Mouse (Mus musculus): Measurements from ENCODE around the gene Trim44. TPM values are rescaled to one million over a fixed set of nuclear protein-coding genes. Genes with fewer than 3 reads are reported as not detected.
A peak's percentile ranks its signal among the peaks of the same experiment; 100 is the strongest.

Trim44 gene
- polyA plus RNA-seq, 1 experiment: 73.3 TPM

DNA sequence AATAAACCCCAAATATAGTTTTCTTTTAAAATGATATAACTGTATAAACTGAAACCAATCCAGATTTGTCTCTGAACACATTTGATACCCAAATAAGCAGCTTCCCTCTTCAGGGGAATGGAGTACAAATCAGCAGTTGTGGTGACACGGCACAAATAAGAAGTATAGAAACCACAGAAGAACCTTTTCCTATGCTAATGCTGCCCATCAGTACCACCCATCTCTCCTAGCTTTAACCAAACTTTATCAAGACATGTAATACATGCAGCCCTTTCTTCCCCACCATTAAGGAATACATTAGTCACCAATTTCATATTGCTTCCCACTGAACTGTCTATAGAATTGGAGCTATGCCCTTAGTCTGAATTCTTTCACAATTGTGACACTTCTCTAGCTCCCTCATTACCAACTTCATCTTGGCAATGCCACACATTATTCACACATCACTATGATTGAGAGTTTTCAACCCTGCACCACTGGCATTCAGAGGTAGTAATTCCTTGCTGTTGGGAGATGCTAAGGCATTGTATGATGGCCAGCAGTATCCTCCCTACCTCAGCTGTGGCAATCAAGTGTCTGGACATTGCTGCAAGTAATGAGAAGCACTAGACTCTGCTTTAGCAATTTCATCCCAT is 44.6 kb downstream of the Trim44 start:
- H3K4me3 ChIP-seq (ENCODE audit: insufficient read depth, low read depth, low read length): no peak overlapping the region
- peak overlapping the region; percentile 53 for H3K27ac ChIP-seq (replicated peaks; ENCODE audit: low read depth, low read length)

DNA sequence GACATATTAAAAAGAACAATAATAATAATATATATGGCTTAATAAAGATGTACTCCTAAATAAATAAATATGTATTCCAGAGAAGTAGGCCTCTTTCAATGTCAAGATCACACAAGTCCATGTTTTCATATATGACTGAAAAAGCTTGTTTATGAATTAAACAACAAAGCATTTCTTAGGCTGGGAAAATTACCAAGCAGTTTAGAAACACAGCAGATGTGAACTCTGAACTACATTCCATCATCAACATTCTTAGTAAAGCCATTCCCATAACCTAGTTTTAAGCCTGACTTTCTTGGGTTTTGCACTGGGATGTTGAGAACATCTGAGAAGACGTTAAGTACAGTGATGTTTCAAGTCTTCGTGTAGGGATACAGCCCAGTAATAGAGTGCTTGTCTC is 45.4 kb downstream of the Trim44 start:
- H3K4me1 ChIP-seq (ENCODE audit: control insufficient read depth, insufficient read depth, insufficient read length, low read length): peaks cover 10% of the 10 kb centered on the region; the same call in 1 of the 2 replicates
- H3K27ac ChIP-seq (replicated peaks; ENCODE audit: low read depth, low read length): peak overlapping the region; percentile 53; the same call in 1 of the 2 replicates
- no peak overlapping the region for H3K4me3 ChIP-seq (ENCODE audit: insufficient read depth, low read depth, low read length)

More for the DNA sequence above, 44.6 kb downstream of the Trim44 start:
- peaks cover 10% of the 10 kb centered on the region; the same call in 1 of the 2 replicates for H3K4me1 ChIP-seq (ENCODE audit: control insufficient read depth, insufficient read depth, insufficient read length, low read length)

DNA sequence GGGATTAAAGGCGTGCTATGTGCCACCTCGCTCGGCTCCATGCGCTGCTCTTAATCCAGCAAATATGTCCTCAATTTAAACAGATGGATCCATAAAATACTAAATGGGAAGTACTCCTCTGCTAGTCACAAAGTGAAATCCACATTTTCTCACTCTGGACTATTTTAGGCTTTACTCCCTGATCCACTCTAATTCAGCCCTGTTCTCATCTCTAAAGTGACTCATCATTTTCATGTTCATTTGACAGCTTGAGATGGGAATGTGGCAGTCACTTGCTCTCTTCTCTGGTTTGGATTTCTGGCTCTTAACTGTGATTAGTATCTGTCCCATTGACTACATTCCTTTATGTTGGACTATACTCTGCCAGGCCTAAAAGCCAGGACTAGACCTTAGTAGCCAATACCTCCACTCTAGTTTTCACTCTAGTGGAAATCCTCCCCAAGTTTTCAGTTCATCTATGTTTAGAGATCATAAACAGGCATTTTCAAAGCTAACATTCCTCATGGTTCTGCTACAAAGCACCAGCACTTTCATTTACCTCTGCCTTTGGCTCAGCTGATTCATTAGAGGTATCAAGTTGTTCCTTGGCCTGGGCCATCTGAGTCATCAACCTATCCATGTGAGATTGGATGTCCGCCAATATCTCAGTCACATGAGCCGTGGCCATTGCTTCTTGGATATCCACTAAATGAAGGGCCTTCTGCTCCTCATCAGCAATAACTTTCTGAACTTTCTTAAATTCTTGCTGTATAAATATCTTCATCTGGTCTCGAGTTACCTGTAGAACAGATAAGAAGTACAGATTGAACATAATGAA is 50.5 kb downstream of the Trim44 start:
- Histone ChIP-seq H3K27ac (replicated peaks; ENCODE audit: low read depth, low read length) (no peak overlapping the region), H3K4me1 (ENCODE audit: control insufficient read depth, insufficient read depth, insufficient read length, low read length) (peaks cover 3% of the 10 kb centered on the region), H3K4me3 (ENCODE audit: insufficient read depth, low read depth, low read length) (no peak overlapping the region)

DNA sequence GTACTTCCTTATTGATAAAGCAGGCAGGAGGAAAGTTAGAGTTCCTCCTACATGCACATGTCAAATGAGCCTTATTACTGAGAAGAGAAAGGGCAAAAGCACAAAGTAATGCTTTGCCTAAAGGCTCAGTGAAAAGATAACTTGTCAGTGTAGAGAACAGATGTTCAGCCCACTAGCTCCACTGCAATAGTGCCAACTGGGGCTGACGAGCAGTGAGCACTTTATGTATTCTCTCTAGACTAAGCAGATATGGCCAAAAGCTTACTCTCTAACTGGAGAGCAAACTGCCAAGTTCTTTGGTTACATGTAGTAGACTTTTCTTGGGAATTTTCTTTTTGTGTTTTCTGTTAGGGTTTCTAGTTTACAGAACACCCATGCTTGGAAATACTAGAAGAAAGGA is 53.6 kb downstream of the Trim44 start:
- H3K4me3 ChIP-seq (ENCODE audit: insufficient read depth, low read depth, low read length): no peak overlapping the region
- H3K4me1 ChIP-seq (ENCODE audit: control insufficient read depth, insufficient read depth, insufficient read length, low read length): peaks cover 3% of the 10 kb centered on the region
- no peak overlapping the region for H3K27ac ChIP-seq (replicated peaks; ENCODE audit: low read depth, low read length)

DNA sequence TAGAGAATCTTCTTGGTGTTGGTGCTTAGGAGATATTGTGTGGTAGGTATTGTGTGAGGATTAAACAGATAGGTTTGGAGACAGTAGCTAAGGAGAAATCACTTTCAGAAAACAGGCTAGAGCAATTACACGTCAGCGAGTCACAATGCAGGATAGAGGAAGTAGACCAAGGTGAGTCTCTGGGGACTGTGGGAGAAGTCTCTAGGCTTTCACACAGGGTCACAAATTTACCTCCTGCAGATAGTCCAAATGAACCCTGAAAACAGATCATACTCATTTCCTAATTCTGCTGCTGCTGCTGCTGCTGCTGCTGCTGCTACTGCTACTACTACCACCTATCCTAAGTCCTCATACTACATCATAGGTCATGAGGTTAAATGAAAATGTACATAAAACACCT is 66.2 kb downstream of the Trim44 start:
- H3K4me3 ChIP-seq (ENCODE audit: insufficient read depth, low read depth, low read length): no peak overlapping the region
- H3K4me1 ChIP-seq (ENCODE audit: control insufficient read depth, insufficient read depth, insufficient read length, low read length): no peaks in the 10 kb centered on the region
- no peak overlapping the region for H3K27ac ChIP-seq (replicated peaks; ENCODE audit: low read depth, low read length)

DNA sequence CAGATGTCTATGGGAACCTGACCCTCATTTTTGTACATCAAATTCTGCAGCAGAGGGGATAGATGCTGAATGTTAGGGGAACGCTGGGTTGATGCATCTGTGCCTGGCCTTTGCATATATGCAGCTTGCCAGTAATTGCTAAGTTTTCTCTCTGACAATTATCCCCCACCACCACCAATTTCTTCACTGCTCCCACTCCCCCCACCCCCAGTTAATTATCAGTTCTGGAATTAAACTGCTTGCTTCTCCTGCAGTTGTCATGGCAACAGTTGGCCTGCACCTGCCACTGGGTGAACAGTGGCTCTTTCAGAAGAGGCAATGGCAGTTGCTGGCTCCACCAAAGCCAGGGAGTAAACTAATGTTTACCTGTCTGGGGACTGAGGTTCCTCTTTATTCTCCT is 70.8 kb downstream of the Trim44 start:
- Histone ChIP-seq H3K4me1 (ENCODE audit: control insufficient read depth, insufficient read depth, insufficient read length, low read length) (no peaks in the 10 kb centered on the region), H3K27ac (replicated peaks; ENCODE audit: low read depth, low read length) (no peak overlapping the region), H3K4me3 (ENCODE audit: insufficient read depth, low read depth, low read length) (no peak overlapping the region)

DNA sequence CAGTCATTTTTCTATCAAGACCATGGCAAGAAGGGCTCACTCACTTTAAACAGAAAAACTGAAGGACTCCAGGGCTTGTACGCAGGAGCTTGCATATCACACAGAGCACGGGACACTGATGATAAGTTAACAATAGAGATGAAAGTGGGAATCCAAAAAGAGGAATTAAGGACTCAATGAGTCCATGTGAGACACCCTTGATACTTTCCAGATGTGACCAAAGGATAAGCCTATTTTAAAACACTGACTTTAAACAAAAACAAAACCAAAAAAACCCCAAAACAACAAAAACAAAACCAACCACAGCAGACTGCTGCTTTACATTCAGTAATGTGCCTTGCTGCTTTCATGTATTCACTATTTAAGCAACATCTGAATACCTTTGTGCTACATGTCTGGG is 75.7 kb downstream of the Trim44 start:
- no peaks in the 10 kb centered on the region for H3K4me1 ChIP-seq (ENCODE audit: control insufficient read depth, insufficient read depth, insufficient read length, low read length)
- H3K4me3 ChIP-seq (ENCODE audit: insufficient read depth, low read depth, low read length): no peak overlapping the region
- no peak overlapping the region for H3K27ac ChIP-seq (replicated peaks; ENCODE audit: low read depth, low read length)

DNA sequence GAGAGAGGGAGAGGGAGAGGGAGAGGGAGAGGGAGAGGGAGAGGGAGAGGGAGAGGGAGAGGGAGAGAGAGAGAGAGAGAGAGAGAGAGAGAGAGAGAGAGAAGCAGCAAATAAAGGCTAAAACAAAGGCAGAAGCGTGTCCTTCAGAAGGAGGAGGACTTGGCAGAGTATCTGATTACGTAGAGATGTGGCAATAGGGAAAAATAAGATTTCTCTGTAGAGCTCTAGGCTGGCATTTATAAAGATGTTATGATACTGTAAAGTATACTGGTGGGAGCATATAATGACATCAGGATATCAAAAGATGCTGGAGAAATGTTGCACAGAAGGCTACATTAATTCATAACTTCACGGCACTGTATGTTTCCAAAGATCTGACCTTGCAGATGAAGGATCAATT is 76.5 kb downstream of the Trim44 start:
- no peak overlapping the region for H3K4me3 ChIP-seq (ENCODE audit: insufficient read depth, low read depth, low read length)
- H3K4me1 ChIP-seq (ENCODE audit: control insufficient read depth, insufficient read depth, insufficient read length, low read length): no peaks in the 10 kb centered on the region
- peak overlapping the region; percentile 58 for H3K27ac ChIP-seq (replicated peaks; ENCODE audit: low read depth, low read length)

DNA sequence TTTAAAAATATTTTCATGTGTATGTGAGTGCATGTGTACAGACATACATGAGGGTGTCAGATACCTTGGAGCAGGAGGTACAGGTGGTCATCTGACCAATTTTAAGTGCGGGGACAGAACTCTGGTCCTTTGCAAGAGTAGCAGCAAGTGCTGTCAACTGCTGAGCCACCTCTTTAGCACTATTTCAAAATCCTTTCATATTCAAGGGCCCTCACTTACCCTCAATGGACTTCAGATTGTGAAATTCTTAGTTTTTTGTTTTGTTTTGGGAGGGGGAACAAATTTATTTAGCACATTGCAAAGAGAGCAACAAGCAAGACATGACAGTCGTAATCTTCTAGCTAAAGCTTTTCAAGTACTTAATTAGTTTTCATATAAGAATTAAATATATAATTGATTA is 81.7 kb downstream of the Trim44 start:
- Histone ChIP-seq H3K27ac (replicated peaks; ENCODE audit: low read depth, low read length) (no peak overlapping the region), H3K4me3 (ENCODE audit: insufficient read depth, low read depth, low read length) (no peak overlapping the region), H3K4me1 (ENCODE audit: control insufficient read depth, insufficient read depth, insufficient read length, low read length) (peaks cover 4% of the 10 kb centered on the region; the same call in 1 of the 2 replicates)

DNA sequence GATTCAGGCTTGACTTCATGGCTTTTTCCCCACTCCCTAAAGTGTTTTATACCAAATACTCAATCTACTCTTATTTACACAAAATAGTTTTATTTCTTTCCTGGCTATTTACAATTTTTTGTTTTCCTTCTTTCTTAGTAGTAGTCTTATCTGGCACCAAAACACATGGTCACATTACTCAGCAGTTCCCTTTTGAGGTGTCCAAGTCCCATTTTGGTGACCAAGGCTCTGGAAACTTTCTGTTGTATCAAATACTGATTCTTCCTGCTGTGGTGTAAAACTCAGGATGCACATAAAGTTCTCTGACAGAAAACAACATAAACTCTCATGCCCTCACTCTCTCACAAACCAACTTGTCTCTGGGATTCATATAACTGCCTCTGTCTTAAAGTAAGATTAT is 83.3 kb downstream of the Trim44 start:
- no peak overlapping the region for H3K4me3 ChIP-seq (ENCODE audit: insufficient read depth, low read depth, low read length)
- peaks cover 8% of the 10 kb centered on the region; the same call in 1 of the 2 replicates for H3K4me1 ChIP-seq (ENCODE audit: control insufficient read depth, insufficient read depth, insufficient read length, low read length)
- no peak overlapping the region for H3K27ac ChIP-seq (replicated peaks; ENCODE audit: low read depth, low read length)

DNA sequence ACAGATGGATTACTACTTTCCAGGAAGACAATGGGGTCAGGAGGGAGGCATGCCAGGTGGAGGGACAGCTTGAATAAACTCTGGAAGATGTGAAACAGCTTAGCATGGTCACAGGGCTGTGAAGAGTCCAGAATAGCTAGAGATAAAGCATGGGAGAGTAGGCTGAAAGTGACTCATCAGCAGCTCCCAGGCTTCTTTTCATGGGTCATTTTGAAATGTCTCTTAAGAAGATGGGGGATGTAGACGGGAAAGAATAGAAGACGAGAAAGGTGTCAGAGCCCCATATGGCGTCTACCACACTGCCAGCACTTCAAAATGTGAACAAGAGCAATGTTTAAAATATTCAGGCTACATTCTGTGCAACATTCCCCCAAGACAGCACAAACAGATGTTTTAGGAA is 91.1 kb downstream of the Trim44 start:
- no peak overlapping the region for H3K4me3 ChIP-seq (ENCODE audit: insufficient read depth, low read depth, low read length)
- H3K27ac ChIP-seq (replicated peaks; ENCODE audit: low read depth, low read length): no peak overlapping the region
- H3K4me1 ChIP-seq (ENCODE audit: control insufficient read depth, insufficient read depth, insufficient read length, low read length): peaks cover 17% of the 10 kb centered on the region

DNA sequence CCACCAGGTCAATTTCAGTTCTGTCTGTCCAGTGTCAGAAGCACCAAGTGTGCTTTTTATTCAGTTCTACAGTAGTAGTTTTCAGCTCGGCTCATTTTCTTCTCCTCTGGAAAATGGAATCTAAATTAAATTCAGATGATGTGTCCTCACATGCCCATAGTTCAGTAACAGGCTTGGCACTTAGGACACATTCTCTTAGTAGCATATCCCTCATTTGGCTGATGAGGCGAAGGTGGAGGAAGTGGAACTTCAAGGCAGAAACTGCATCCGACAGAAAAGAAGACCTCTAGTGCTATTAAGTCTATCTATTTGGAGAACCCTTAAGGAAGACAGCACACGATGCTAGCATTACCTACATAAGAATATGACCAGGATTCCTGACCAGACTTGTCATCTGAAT is 92.5 kb downstream of the Trim44 start:
- peak overlapping the region; percentile 17 for H3K27ac ChIP-seq (replicated peaks; ENCODE audit: low read depth, low read length)
- peaks cover 12% of the 10 kb centered on the region for H3K4me1 ChIP-seq (ENCODE audit: control insufficient read depth, insufficient read depth, insufficient read length, low read length)
- no peak overlapping the region for H3K4me3 ChIP-seq (ENCODE audit: insufficient read depth, low read depth, low read length)

DNA sequence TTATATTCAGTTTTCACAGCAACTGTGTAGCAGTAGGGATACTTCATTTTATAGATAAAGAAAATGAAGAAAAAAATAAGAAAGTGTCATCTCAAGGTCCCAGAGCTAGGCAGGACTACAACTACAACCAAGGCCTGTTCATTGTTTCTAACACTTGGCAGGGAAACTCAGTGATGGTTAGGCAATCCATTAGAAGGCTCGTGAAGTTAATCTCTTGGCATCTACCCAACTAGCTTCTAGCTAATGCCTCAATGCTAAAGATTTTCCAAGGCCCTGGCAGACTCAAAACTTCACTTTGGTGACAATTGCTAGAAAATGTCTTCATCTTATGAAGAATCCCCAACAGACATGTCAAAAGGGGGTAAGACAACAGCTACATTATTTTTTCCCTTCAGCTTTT is 93.0 kb downstream of the Trim44 start:
- H3K27ac ChIP-seq (replicated peaks; ENCODE audit: low read depth, low read length): 0 out of 2 replicates have a peak overlapping the region, but pooled peaks have one; percentile 17
- H3K4me1 ChIP-seq (ENCODE audit: control insufficient read depth, insufficient read depth, insufficient read length, low read length): peaks cover 12% of the 10 kb centered on the region
- H3K4me3 ChIP-seq (ENCODE audit: insufficient read depth, low read depth, low read length): no peak overlapping the region

DNA sequence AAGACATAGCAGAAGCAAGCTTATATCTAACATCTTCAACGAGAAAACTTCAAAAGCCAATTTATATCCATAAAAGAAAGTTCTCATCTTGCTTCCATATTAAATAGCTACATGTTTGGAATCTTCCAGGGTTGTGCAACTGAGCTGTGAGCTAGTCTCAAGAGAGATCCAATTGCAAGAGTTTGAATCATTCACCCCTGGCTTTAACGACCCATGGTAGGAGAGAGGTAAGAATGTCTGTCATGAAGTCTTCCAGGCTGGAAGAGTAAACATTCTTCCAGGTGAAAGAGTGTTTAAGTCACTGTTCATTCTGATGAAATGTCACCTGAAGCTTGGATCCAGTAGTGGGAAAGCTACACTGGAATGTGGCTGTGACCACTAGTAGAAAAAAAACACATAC is 93.6 kb downstream of the Trim44 start:
- peak overlapping the region; percentile 74 for H3K27ac ChIP-seq (replicated peaks; ENCODE audit: low read depth, low read length)
- no peak overlapping the region for H3K4me3 ChIP-seq (ENCODE audit: insufficient read depth, low read depth, low read length)
- H3K4me1 ChIP-seq (ENCODE audit: control insufficient read depth, insufficient read depth, insufficient read length, low read length): peaks cover 12% of the 10 kb centered on the region

DNA sequence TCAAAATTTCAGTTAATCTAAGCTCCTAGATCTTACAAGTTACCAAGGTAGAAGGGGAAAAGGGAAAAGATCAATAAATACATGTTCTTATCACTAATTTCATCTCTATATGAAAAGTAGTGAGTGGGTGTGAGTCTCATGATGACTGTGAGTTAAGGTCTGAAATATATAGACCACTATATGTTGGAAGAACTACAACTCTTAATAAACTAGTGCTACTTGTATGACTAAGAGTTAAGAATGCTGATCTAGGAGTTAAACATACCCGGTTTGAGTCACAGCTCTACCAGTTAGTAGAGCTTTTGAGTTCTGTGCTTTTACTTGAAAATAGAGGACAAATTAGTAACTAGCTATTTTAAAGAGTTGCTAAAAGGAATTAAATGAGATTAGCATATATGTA is 94.7 kb downstream of the Trim44 start:
- peaks cover 12% of the 10 kb centered on the region for H3K4me1 ChIP-seq (ENCODE audit: control insufficient read depth, insufficient read depth, insufficient read length, low read length)
- H3K27ac ChIP-seq (replicated peaks; ENCODE audit: low read depth, low read length): no peak overlapping the region
- no peak overlapping the region for H3K4me3 ChIP-seq (ENCODE audit: insufficient read depth, low read depth, low read length)

DNA sequence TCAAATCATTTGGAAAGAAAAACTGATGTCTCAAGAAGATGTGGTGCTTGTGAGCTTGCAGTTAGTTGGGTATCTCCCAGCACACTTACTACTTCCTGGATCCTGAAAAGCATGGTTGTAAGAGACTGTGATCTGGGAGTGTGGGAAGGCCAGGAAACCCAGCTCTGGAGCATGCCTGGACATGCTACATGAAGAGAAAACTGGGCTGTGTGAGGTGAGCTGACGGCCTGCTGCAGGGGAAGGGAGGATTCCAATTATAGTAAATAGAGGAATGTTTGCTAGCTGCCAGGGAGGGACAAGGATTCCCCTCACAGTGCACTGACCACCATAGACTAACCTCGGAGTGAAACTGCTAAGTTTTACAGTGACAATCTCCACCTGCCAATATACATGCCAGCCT is 104.4 kb downstream of the Trim44 start:
- H3K4me3 ChIP-seq (ENCODE audit: insufficient read depth, low read depth, low read length): no peak overlapping the region
- peak overlapping the region; percentile 26; the same call in 1 of the 2 replicates for H3K27ac ChIP-seq (replicated peaks; ENCODE audit: low read depth, low read length)
- H3K4me1 ChIP-seq (ENCODE audit: control insufficient read depth, insufficient read depth, insufficient read length, low read length): peaks cover 9% of the 10 kb centered on the region
